Comparison of ENCODE assay signal across 25 mouse cellular contexts in the genomic region with DNA sequence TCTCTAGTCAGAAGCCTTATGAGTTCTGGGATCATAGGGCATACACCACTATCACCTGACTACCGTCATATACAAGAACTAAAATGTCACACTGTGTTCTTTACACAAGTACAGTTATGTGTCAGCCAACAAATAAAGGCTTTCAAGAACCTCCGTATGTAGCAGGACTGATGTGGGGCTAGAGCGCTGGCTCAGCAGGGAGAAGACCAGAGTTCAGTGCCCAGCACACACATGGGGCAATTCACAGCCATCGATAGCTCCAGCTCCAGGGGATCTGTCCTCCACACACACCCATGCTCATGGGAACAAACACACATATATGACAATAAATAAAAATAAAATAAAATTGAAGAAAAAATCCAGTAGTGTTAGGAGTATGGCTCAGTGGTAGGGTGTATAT. TPM values are rescaled to one million over a fixed set of nuclear protein-coding genes. Genes with fewer than 3 reads are reported as not detected.
"Had no signal": no experiment of that assay in that cellular context is flagged by ENCODE, and none has a peak within 500 bp of the region (broad histone marks: within the 10 kb centered on the region; RNA-seq: fewer than 3 reads in every experiment).

No protein-coding gene starts in this region.

- H3K27ac ChIP-seq: gastrocnemius, adult 2 months; heart, embryonic 10.5 days; hindbrain, embryonic 13.5 days; hindbrain, embryonic 15.5 days; hindbrain, postnatal 0 days; layer of hippocampus, adult 2 months; left cerebral cortex, adult 2 months; limb, embryonic 10.5 days; liver, embryonic 13.5 days had no signal

- ATAC-seq: hindbrain, postnatal 0 days had no signal

- H3K4me1 ChIP-seq: heart, embryonic 10.5 days; heart, embryonic 12.5 days; hindbrain, embryonic 13.5 days had no signal

- H3K36me3 ChIP-seq: heart, embryonic 10.5 days; heart, embryonic 12.5 days; hindbrain, embryonic 13.5 days; hindbrain, embryonic 15.5 days; limb, embryonic 10.5 days; limb, embryonic 12.5 days; liver, embryonic 13.5 days had no signal

- H3K27me3 ChIP-seq: heart, embryonic 12.5 days; hindbrain, embryonic 13.5 days; hindbrain, embryonic 15.5 days had no signal

- H3K4me2 ChIP-seq: heart, embryonic 12.5 days; hindbrain, embryonic 13.5 days; hindbrain, embryonic 15.5 days; limb, embryonic 12.5 days; liver, embryonic 11.5 days; liver, embryonic 13.5 days had no signal

- DNase-seq: gastrocnemius, adult 2 months; gastrocnemius, postnatal 14 days; gastrocnemius, postnatal 36 days; heart, adult 18-20 months; heart, postnatal 10 days; heart, postnatal 36 days; kidney, adult 18-20 months; kidney, adult 8-10 months; kidney, postnatal 10 days; kidney, postnatal 25 days; kidney, postnatal 4 days; liver; liver, embryonic 13.5 days had no signal

- H3K9ac ChIP-seq: heart, embryonic 12.5 days; hindbrain, embryonic 13.5 days; hindbrain, embryonic 15.5 days; limb, embryonic 12.5 days; liver, embryonic 13.5 days had no signal

- H3K9me3 ChIP-seq: heart, embryonic 10.5 days; heart, embryonic 12.5 days; hindbrain, embryonic 13.5 days; hindbrain, embryonic 15.5 days; limb, embryonic 10.5 days; limb, embryonic 12.5 days; liver, embryonic 13.5 days had no signal

- H3K4me3 ChIP-seq: gastrocnemius, adult 2 months; heart, embryonic 10.5 days; heart, embryonic 12.5 days; hindbrain, embryonic 13.5 days; hindbrain, embryonic 15.5 days; layer of hippocampus, adult 2 months; left cerebral cortex, adult 2 months; limb, embryonic 10.5 days; limb, embryonic 12.5 days; liver, embryonic 13.5 days had no signal

RNA-seq across cellular contexts. Expression of gene Epcam, which starts 31.6 kb away (rescaled TPM):
- total RNA-seq: gastrocnemius, adult 2 months; gastrocnemius, postnatal 36 days; heart, adult 8-10 months; heart, postnatal 10 days; heart, postnatal 36 days; left cerebral cortex, postnatal 36 days had no signal
